Mouse (Mus musculus): Measurements from ENCODE around the gene Gba. TPM values are rescaled to one million over a fixed set of nuclear protein-coding genes. Genes with fewer than 3 reads are reported as not detected.

Gba gene
- polyA plus RNA-seq, 1 experiment from 2014 or later: 50.3 TPM

GRCm38 (mm10) chr3:89233562-89234110 lies 30.9 kb downstream of the Gba start:
- WGBS: 86% methylated on average over 14 of the region's 14 CpGs
- no peaks in the 10 kb centered on the region for H3K9me3 ChIP-seq
- no peak overlapping the region for H3K4me3 ChIP-seq
- ATAC-seq (replicated peaks): no peak
- no peak overlapping the region for H3K9ac ChIP-seq
- no peak overlapping the region for H3K27ac ChIP-seq
- peaks cover 41% of the 10 kb centered on the region for H3K36me3 ChIP-seq (replicated peaks)
- no peaks in the 10 kb centered on the region for H3K27me3 ChIP-seq (replicated peaks)
- no peak overlapping the region for H3K4me2 ChIP-seq
- H3K4me1 ChIP-seq: peaks cover 5% of the 10 kb centered on the region

- H3K4me1 ChIP-seq: no peaks in the 10 kb centered on the region
- ATAC-seq (replicated peaks): no peak
- 91% methylated on average over 10 of the region's 10 CpGs for WGBS
- H3K9me3 ChIP-seq: no peaks in the 10 kb centered on the region
- H3K27me3 ChIP-seq (replicated peaks): no peaks in the 10 kb centered on the region
- H3K4me2 ChIP-seq: no peak overlapping the region
- H3K4me3 ChIP-seq: no peak overlapping the region
- H3K36me3 ChIP-seq (replicated peaks): peaks cover 67% of the 10 kb centered on the region
- H3K27ac ChIP-seq: no peak overlapping the region
- H3K9ac ChIP-seq: no peak overlapping the region
Observed at GRCm38 (mm10) chr3:89236516-89236915, 33.8 kb downstream of the Gba start.

GRCm38 (mm10) chr3:89237682-89238081 lies 35.0 kb downstream of the Gba start:
- Histone ChIP-seq H3K36me3 (replicated peaks) (peaks cover 76% of the 10 kb centered on the region), H3K4me2 (no peak overlapping the region), H3K4me1 (peaks cover 9% of the 10 kb centered on the region), H3K27ac (no peak overlapping the region), H3K9me3 (no peaks in the 10 kb centered on the region), H3K27me3 (replicated peaks) (no peaks in the 10 kb centered on the region), H3K4me3 (no peak overlapping the region), H3K9ac (no peak overlapping the region)
- ATAC-seq (replicated peaks): no peak
- WGBS: 94% methylated on average over 21 of the region's 21 CpGs

GRCm38 (mm10) chr3:89238494-89238893 lies 35.8 kb downstream of the Gba start:
- no peak overlapping the region for H3K4me2 ChIP-seq
- H3K27ac ChIP-seq: no peak overlapping the region
- 72% methylated on average over 12 of the region's 12 CpGs for WGBS
- no peak overlapping the region for H3K4me3 ChIP-seq
- no peaks in the 10 kb centered on the region for H3K27me3 ChIP-seq (replicated peaks)
- ATAC-seq (replicated peaks): no peak
- peaks cover 17% of the 10 kb centered on the region for H3K4me1 ChIP-seq
- H3K9ac ChIP-seq: no peak overlapping the region
- H3K9me3 ChIP-seq: no peaks in the 10 kb centered on the region
- peaks cover 76% of the 10 kb centered on the region for H3K36me3 ChIP-seq (replicated peaks)

- no peak overlapping the region for H3K9ac ChIP-seq
- H3K4me2 ChIP-seq: peak overlapping the region; percentile 92; the same call in 1 of the 2 replicates
- peaks cover 47% of the 10 kb centered on the region for H3K36me3 ChIP-seq (replicated peaks)
- WGBS: 71% methylated on average over 9 of the region's 9 CpGs
- H3K27ac ChIP-seq: no peak overlapping the region
- H3K27me3 ChIP-seq (replicated peaks): no peaks in the 10 kb centered on the region
- peaks cover 35% of the 10 kb centered on the region for H3K4me1 ChIP-seq
- no peak overlapping the region for H3K4me3 ChIP-seq
- ATAC-seq (replicated peaks): no peak
- no peaks in the 10 kb centered on the region for H3K9me3 ChIP-seq
Observed at GRCm38 (mm10) chr3:89242331-89242895, 39.7 kb downstream of the Gba start.

- no peaks in the 10 kb centered on the region for H3K27me3 ChIP-seq (replicated peaks)
- peak overlapping the region; percentile 53; the same call in 1 of the 2 replicates for H3K9ac ChIP-seq
- WGBS: 14% methylated on average over 14 of the region's 14 CpGs
- no peak for ATAC-seq (replicated peaks)
- peaks cover 36% of the 10 kb centered on the region for H3K36me3 ChIP-seq (replicated peaks)
- peak overlapping the region; percentile 97 for H3K27ac ChIP-seq
- peak overlapping the region; percentile 92 for H3K4me2 ChIP-seq
- peaks cover 39% of the 10 kb centered on the region for H3K4me1 ChIP-seq
- H3K9me3 ChIP-seq: no peaks in the 10 kb centered on the region
- peak overlapping the region; percentile 78 for H3K4me3 ChIP-seq
Observed at GRCm38 (mm10) chr3:89243609-89244008, 40.9 kb downstream of the Gba start.

- Histone ChIP-seq H3K9ac (peak overlapping the region; percentile 53), H3K27me3 (replicated peaks) (no peaks in the 10 kb centered on the region), H3K9me3 (no peaks in the 10 kb centered on the region), H3K4me3 (peak overlapping the region; percentile 78), H3K4me2 (peak overlapping the region; percentile 92), H3K36me3 (replicated peaks) (peaks cover 28% of the 10 kb centered on the region), H3K4me1 (peaks cover 39% of the 10 kb centered on the region), H3K27ac (peak overlapping the region; percentile 97)
- 8% methylated on average over 25 of the region's 25 CpGs for WGBS
- ATAC-seq (replicated peaks): peak; percentile 43
Observed at GRCm38 (mm10) chr3:89244158-89244981, 41.6 kb downstream of the Gba start.

- peak; percentile 74 for ATAC-seq (replicated peaks)
- WGBS: under 1% methylated on average over 21 of the region's 26 CpGs
- peaks cover 39% of the 10 kb centered on the region for H3K4me1 ChIP-seq
- H3K9me3 ChIP-seq: no peaks in the 10 kb centered on the region
- H3K27me3 ChIP-seq (replicated peaks): no peaks in the 10 kb centered on the region
- H3K27ac ChIP-seq: peak overlapping the region; percentile 97
- H3K36me3 ChIP-seq (replicated peaks): peaks cover 27% of the 10 kb centered on the region
- peak overlapping the region; percentile 92 for H3K4me2 ChIP-seq
- H3K4me3 ChIP-seq: peak overlapping the region; percentile 78
- H3K9ac ChIP-seq: peak overlapping the region; percentile 80
Observed at GRCm38 (mm10) chr3:89244982-89245687, 42.4 kb downstream of the Gba start.

GRCm38 (mm10) chr3:89245688-89246171 lies 43.0 kb downstream of the Gba start, which contains the start of gene Krtcap2:
Gene Krtcap2 (plus strand): TSS chr3:89245966.
- H3K36me3 ChIP-seq (replicated peaks): peaks cover 21% of the 10 kb centered on the region
- 2% methylated on average over 20 of the region's 20 CpGs for WGBS
- peak; percentile 71 for ATAC-seq (replicated peaks)
- no peaks in the 10 kb centered on the region for H3K27me3 ChIP-seq (replicated peaks)
- no peaks in the 10 kb centered on the region for H3K9me3 ChIP-seq
- peak within 1 kb of the TSS; percentile 80 for H3K9ac ChIP-seq
- peak within 1 kb of the TSS; percentile 97 for H3K27ac ChIP-seq
- H3K4me3 ChIP-seq: peak within 1 kb of the TSS; percentile 78
- H3K4me1 ChIP-seq: peaks cover 43% of the 10 kb centered on the region
- H3K4me2 ChIP-seq: peak within 1 kb of the TSS; percentile 92

- WGBS: under 1% methylated on average over 42 of the region's 42 CpGs
Observed at GRCm38 (mm10) chr3:89246261-89247100, 43.8 kb downstream of the Gba start, which contains the start of gene Trim46. Gene Trim46 (minus strand): TSS chr3:89246309.

GRCm38 (mm10) chr3:89247466-89247865 lies 44.7 kb downstream of the Gba start:
- Histone ChIP-seq H3K27ac (no peak overlapping the region), H3K4me3 (peak overlapping the region; percentile 78; the same call in 1 of the 2 replicates), H3K36me3 (replicated peaks) (peaks cover 5% of the 10 kb centered on the region; the same call in 1 of the 2 replicates), H3K9me3 (no peaks in the 10 kb centered on the region), H3K4me1 (peaks cover 43% of the 10 kb centered on the region), H3K9ac (no peak overlapping the region), H3K4me2 (peak overlapping the region; percentile 92), H3K27me3 (replicated peaks) (peaks cover 3% of the 10 kb centered on the region; the same call in 1 of the 2 replicates)
- 89% methylated on average over 4 of the region's 4 CpGs for WGBS
- no peak for ATAC-seq (replicated peaks)

More at GRCm38 (mm10) chr3:89246261-89247100, 43.8 kb downstream of the Gba start, which contains the start of gene Trim46:
- ATAC-seq (replicated peaks): peak; percentile 59
- Histone ChIP-seq H3K36me3 (replicated peaks) (peaks cover 14% of the 10 kb centered on the region), H3K27me3 (replicated peaks) (no peaks in the 10 kb centered on the region), H3K9ac (peak within 1 kb of the TSS; percentile 80), H3K4me2 (peak within 1 kb of the TSS; percentile 92), H3K4me3 (peak within 1 kb of the TSS; percentile 78), H3K27ac (peak within 1 kb of the TSS; percentile 97), H3K4me1 (peaks cover 48% of the 10 kb centered on the region), H3K9me3 (no peaks in the 10 kb centered on the region)

Data from midbrain, embryonic 15.5 days (tissue).